Mouse (Mus musculus) limb, embryonic 13.5 days (tissue): ENCODE measurements around the gene Uvssa. TPM values are rescaled to one million over a fixed set of nuclear protein-coding genes. Genes with fewer than 3 reads are reported as not detected.
"Not testable (repeated sequence)": the region's sequence is repeated elsewhere in the genome, so short reads cannot be mapped to it uniquely, and the experiment has no call there.

Experiments used
- ATAC-seq: fragments of 200-750 bp; cut with Nextera tagmentation; 2 replicates; pipeline ENCODE4 v1.8.0; 2017; ENCODE audit warnings: low read depth, moderate number of reproducible peaks, moderate TSS enrichment; ENCODE audit not compliant: low FRiP score
- H3K27ac ChIP-seq: fragments of 300-500 bp; sonication (generic); 2 replicates; pipeline ENCODE4 v1.5.1; 2015; ENCODE audit warnings: inconsistent platforms, mild to moderate bottlenecking, moderate library complexity
- H3K27me3 ChIP-seq: fragments of 300-500 bp; sonication (generic); 2 replicates; pipeline ENCODE4 v1.6.1; 2015; ENCODE audit warnings: mild to moderate bottlenecking, inconsistent platforms
- H3K36me3 ChIP-seq: fragments of 300-500 bp; sonication (generic); 2 replicates; pipeline ENCODE4 v1.6.1; 2015; ENCODE audit warnings: inconsistent platforms, mild to moderate bottlenecking, moderate library complexity
- H3K4me1 ChIP-seq: fragments of 300-500 bp; sonication (generic); 2 replicates; pipeline ENCODE4 v1.6.1; 2015; ENCODE audit warnings: inconsistent platforms
- H3K4me2 ChIP-seq: fragments of 300-500 bp; sonication (generic); replicated peaks from 2 replicates; pipeline ENCODE4 v1.6.1; 2015; ENCODE audit warnings: inconsistent platforms, mild to moderate bottlenecking, moderate library complexity
- H3K4me3 ChIP-seq: fragments of 300-500 bp; sonication (generic); 2 replicates; pipeline ENCODE4 v1.5.1; 2015; ENCODE audit warnings: moderate library complexity, mild to moderate bottlenecking, inconsistent platforms
- H3K9ac ChIP-seq: fragments of 300-500 bp; sonication (generic); 2 replicates; pipeline ENCODE4 v1.6.1; 2015; ENCODE audit warnings: mild to moderate bottlenecking, inconsistent platforms
- H3K9me3 ChIP-seq: fragments of 300-500 bp; sonication (generic); 2 replicates; pipeline ENCODE4 v1.6.1; 2016; ENCODE audit warnings: inconsistent platforms
- WGBS: fragments of 180-500 bp; shearing (Covaris S2); methylation state at CpG from one replicate; pipeline ENCODE4 v1.1.7; 2015; 5-methylcytosine and 5-hydroxymethylcytosine counted together
- polyA plus RNA-seq: library from polyadenylated mRNA; unstranded; fragments of >200 nt; fragmentation: Nextera tagmentation; extraction: Ambion mirVana; gene quantifications from 2 replicates; pipeline ENCODE4 v1.2.1, GENCODE M21; 2015

The Uvssa gene
- polyA plus RNA-seq: 13.1 and 13.9 TPM in 2 replicates

DNA sequence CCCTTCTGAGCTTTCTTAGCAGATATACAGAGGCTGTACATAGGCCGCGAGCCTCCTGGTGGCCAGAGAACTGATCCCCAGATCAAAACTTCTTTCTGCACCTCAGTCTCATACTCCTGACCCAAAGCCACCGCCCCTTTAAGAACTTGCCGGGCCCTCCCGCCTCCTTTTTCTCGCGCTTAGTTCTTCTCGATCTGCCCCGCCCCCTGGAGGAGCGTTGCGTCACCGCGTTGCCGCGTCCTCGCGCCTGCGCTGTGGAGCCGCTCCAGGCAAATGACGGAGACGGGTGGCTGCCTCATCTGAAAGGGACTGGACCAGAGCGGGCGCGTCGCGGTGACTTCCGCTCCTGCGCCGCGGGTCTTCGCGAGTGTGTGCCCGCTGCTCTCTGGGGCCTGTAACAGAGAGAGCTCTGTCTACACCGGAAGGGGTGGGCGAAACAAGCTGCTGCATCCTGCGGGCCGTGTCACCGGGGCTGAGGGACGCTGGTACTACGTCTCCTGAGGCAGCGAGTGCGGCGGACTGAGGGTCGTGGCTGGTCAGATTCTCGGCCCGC, at the start of gene Uvssa:
Gene Uvssa (plus strand): TSS at position 248 of the 553 bp plus-strand sequence.
- Histone ChIP-seq H3K27ac (peak within 1 kb of the TSS; percentile 95), H3K9me3 (no peaks in the 10 kb centered on the region), H3K36me3 (peaks cover 28% of the 10 kb centered on the region)

GRCm38 (mm10) chr5:33334381-33335272, 43.7 kb upstream of the Uvssa start:
- Histone ChIP-seq H3K27ac (peak overlapping the region; percentile 83), H3K27me3 (no peaks in the 10 kb centered on the region), H3K9ac (peak overlapping the region; percentile 68), H3K4me1 (peaks cover 16% of the 10 kb centered on the region), H3K36me3 (peaks cover 13% of the 10 kb centered on the region), H3K9me3 (no peaks in the 10 kb centered on the region), H3K4me3 (peak overlapping the region; percentile 100), H3K4me2 (peak overlapping the region; percentile 66)
- ATAC-seq: no peak
- 24% methylated on average over 18 of the region's 18 CpGs for WGBS

More for the DNA sequence above, at the start of gene Uvssa:
- WGBS: under 1% methylated on average over 46 of the region's 46 CpGs
- Histone ChIP-seq H3K4me3 (peak within 1 kb of the TSS; percentile 70), H3K9ac (peak within 1 kb of the TSS; percentile 88), H3K4me2 (peak within 1 kb of the TSS; percentile 84), H3K27me3 (no peaks in the 10 kb centered on the region), H3K4me1 (peaks cover 13% of the 10 kb centered on the region)
- peak; percentile 95 for ATAC-seq

DNA sequence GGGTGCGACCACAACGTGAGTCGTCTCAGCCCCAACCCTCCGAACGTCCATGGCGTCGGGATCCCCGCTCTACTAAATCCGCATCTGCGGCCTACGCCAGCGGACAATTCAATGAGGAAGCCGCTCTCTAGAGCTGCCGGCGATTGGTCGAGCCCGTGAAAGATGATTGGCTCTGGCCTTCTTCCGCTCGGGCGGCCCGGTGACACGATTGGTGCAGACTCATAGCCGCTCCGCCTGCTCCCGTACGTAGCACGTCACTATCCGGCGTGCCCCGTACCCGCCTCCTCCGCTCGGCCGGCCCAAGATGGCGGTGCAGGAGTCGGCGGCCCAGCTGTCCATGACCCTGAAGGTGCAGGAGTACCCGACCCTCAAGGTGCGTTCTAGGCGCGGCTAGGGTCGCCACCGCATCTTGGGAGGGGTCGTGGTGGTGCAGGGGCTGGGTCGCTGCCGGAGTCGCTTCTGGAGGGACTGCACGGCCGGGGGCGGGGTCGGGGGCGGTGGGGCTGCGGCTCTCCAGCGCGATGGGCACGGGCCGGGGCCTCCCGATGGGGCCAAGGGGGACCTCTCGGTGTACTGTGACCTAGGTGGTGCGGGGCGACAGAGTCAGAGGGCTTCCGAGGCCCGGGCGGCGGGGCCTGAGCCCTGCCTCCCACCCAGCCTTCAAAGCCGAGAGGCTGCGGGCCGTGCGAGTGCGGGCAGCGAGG, 42.9 kb upstream of the Uvssa start, which contains the start of gene Maea:
Gene Maea (plus strand): TSS at position 237 of the 704 bp plus-strand sequence.
- no peaks in the 10 kb centered on the region for H3K27me3 ChIP-seq
- ATAC-seq: peak; percentile 100

DNA sequence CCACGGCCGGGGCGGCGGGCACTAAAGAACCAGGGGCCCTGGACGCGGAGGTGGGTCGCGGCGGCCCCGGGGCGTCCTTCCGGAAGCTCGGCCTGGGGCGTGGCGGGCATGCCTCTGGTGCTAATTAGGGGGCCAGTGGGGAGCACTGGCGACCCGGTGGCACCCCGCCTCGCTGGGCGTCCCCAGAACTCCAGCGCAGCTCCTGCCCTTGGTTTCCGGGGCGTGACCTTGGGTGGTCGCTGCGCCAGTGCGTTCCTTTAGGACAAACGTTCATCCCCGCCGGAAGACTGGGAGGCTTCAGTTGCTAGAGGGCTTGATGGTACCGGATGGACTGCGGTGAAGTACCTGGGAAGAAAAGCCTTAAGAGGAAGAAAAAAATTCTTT, 42.4 kb upstream of the Uvssa start:
- peak overlapping the region; percentile 88 for H3K4me2 ChIP-seq
- peak overlapping the region; percentile 76 for H3K27ac ChIP-seq
- peak overlapping the region; percentile 100 for H3K4me3 ChIP-seq
- no peaks in the 10 kb centered on the region for H3K9me3 ChIP-seq
- peak overlapping the region; percentile 98 for H3K9ac ChIP-seq
- no peaks in the 10 kb centered on the region for H3K27me3 ChIP-seq
- WGBS: under 1% methylated on average over 31 of the region's 31 CpGs
- ATAC-seq: no peak
- peaks cover 20% of the 10 kb centered on the region for H3K4me1 ChIP-seq
- peaks cover 17% of the 10 kb centered on the region for H3K36me3 ChIP-seq

More for the DNA sequence above, 42.9 kb upstream of the Uvssa start, which contains the start of gene Maea:
- H3K27ac ChIP-seq: peak within 1 kb of the TSS; percentile 83
- under 1% methylated on average over 71 of the region's 71 CpGs for WGBS
- peaks cover 17% of the 10 kb centered on the region for H3K4me1 ChIP-seq
- H3K36me3 ChIP-seq: peaks cover 17% of the 10 kb centered on the region
- H3K9me3 ChIP-seq: no peaks in the 10 kb centered on the region
- peak within 1 kb of the TSS; percentile 98 for H3K9ac ChIP-seq
- H3K4me3 ChIP-seq: peak within 1 kb of the TSS; percentile 100
- peak within 1 kb of the TSS; percentile 88 for H3K4me2 ChIP-seq

- 78% methylated on average over 8 of the region's 8 CpGs for WGBS
- Histone ChIP-seq H3K36me3 (peaks cover 22% of the 10 kb centered on the region), H3K27me3 (no peaks in the 10 kb centered on the region), H3K9me3 (no peaks in the 10 kb centered on the region), H3K4me2 (peak overlapping the region; percentile 88), H3K27ac (no peak overlapping the region), H3K4me3 (peak overlapping the region; percentile 100; the same call in 1 of the 2 replicates), H3K9ac (no peak overlapping the region; the same call in 1 of the 2 replicates), H3K4me1 (peaks cover 20% of the 10 kb centered on the region)
- no peak for ATAC-seq
These were observed 41.1 kb upstream of the Uvssa start for GRCm38 (mm10) chr5:33337206-33337605.

- H3K27me3 ChIP-seq: no peaks in the 10 kb centered on the region
- H3K9ac ChIP-seq: no peak overlapping the region
- no peak for ATAC-seq
- H3K4me3 ChIP-seq: no peak overlapping the region
- H3K9me3 ChIP-seq: no peaks in the 10 kb centered on the region
- peaks cover 20% of the 10 kb centered on the region for H3K4me1 ChIP-seq
- H3K36me3 ChIP-seq: peaks cover 29% of the 10 kb centered on the region
- no peak overlapping the region for H3K4me2 ChIP-seq
- no peak overlapping the region for H3K27ac ChIP-seq
- WGBS: 71% methylated on average over 6 of the region's 6 CpGs
These were observed 37.2 kb upstream of the Uvssa start for GRCm38 (mm10) chr5:33341165-33341564.

DNA sequence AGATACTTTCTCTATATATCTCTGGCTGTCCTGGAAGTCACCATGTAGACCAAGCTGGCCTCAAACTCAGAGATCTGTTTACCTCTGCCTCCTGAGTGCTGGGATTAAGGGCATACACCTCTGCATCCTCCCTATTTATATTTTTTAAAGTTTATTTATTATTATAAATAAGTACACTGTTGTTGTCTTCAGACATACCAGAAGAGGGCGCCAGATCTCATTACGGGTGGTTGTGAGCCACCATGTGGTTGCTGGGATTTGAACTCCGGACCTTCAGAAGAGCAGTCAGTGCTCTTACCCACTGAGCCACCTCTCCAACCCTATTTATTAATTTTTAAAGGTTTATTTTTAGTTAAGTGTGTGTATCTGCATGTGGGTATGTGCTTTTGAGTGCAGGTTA, 36.1 kb upstream of the Uvssa start:
- not testable (repeated sequence) for H3K9me3 ChIP-seq, H3K4me2 ChIP-seq, H3K9ac ChIP-seq, ATAC-seq, H3K4me3 ChIP-seq, H3K4me1 ChIP-seq, H3K27me3 ChIP-seq, H3K27ac ChIP-seq
- H3K36me3 ChIP-seq: peaks cover 29% of the 10 kb centered on the region
- 73% methylated on average over 3 of the region's 3 CpGs for WGBS

GRCm38 (mm10) chr5:33342821-33343220, 35.5 kb upstream of the Uvssa start:
- H3K36me3 ChIP-seq: peaks cover 29% of the 10 kb centered on the region
- ATAC-seq: no peak

GRCm38 (mm10) chr5:33343571-33343970, 34.8 kb upstream of the Uvssa start:
- Histone ChIP-seq H3K4me2 (no peak overlapping the region), H3K27me3 (no peaks in the 10 kb centered on the region), H3K27ac (no peak overlapping the region), H3K4me1 (0 out of 2 replicates have a peak, but pooled peaks cover 4% of the 10 kb centered on the region), H3K4me3 (no peak overlapping the region), H3K9ac (no peak overlapping the region), H3K9me3 (no peaks in the 10 kb centered on the region), H3K36me3 (peaks cover 25% of the 10 kb centered on the region)
- no peak for ATAC-seq

More at GRCm38 (mm10) chr5:33342821-33343220, 35.5 kb upstream of the Uvssa start:
- no peak overlapping the region for H3K9ac ChIP-seq
- H3K27me3 ChIP-seq: no peaks in the 10 kb centered on the region
- H3K4me3 ChIP-seq: no peak overlapping the region
- no peak overlapping the region for H3K27ac ChIP-seq
- H3K4me2 ChIP-seq: no peak overlapping the region
- 0 out of 2 replicates have a peak, but pooled peaks cover 4% of the 10 kb centered on the region for H3K4me1 ChIP-seq
- H3K9me3 ChIP-seq: no peaks in the 10 kb centered on the region

GRCm38 (mm10) chr5:33344070-33344469, 34.3 kb upstream of the Uvssa start:
- Histone ChIP-seq H3K9ac (no peak overlapping the region), H3K4me3 (no peak overlapping the region), H3K4me1 (0 out of 2 replicates have a peak, but pooled peaks cover 4% of the 10 kb centered on the region), H3K27ac (no peak overlapping the region), H3K27me3 (no peaks in the 10 kb centered on the region), H3K36me3 (peaks cover 21% of the 10 kb centered on the region), H3K9me3 (no peaks in the 10 kb centered on the region), H3K4me2 (no peak overlapping the region)
- 95% methylated on average over 3 of the region's 3 CpGs for WGBS
- no peak for ATAC-seq

GRCm38 (mm10) chr5:33347620-33348019, 30.7 kb upstream of the Uvssa start:
- Histone ChIP-seq H3K9ac (no peak overlapping the region), H3K4me3 (no peak overlapping the region), H3K36me3 (peaks cover 7% of the 10 kb centered on the region), H3K4me2 (no peak overlapping the region), H3K27ac (no peak overlapping the region), H3K4me1 (peaks cover 22% of the 10 kb centered on the region), H3K9me3 (no peaks in the 10 kb centered on the region), H3K27me3 (no peaks in the 10 kb centered on the region)
- ATAC-seq: no peak
- WGBS: 69% methylated on average over 3 of the region's 3 CpGs

- Histone ChIP-seq H3K27me3 (no peaks in the 10 kb centered on the region), H3K4me2 (no peak overlapping the region), H3K27ac (no peak overlapping the region), H3K9me3 (no peaks in the 10 kb centered on the region), H3K9ac (no peak overlapping the region), H3K4me3 (no peak overlapping the region), H3K36me3 (peaks cover 7% of the 10 kb centered on the region), H3K4me1 (peaks cover 36% of the 10 kb centered on the region)
- no peak for ATAC-seq
- WGBS: 92% methylated on average over 5 of the region's 5 CpGs
These were observed 29.1 kb upstream of the Uvssa start for GRCm38 (mm10) chr5:33349205-33349604.
